26 mouse cellular contexts compared by ENCODE assay signal in genomic region chr1:33537948-33538347, GRCm38 (mm10).
"Had no signal": no experiment of that assay in that cellular context is flagged by ENCODE, and none has a peak within 500 bp of the region (broad histone marks: within the 10 kb centered on the region; RNA-seq: fewer than 3 reads in every experiment).

No protein-coding gene starts in this region.

- H3K36me3 ChIP-seq: embryonic facial prominence, embryonic 12.5 days; embryonic facial prominence, embryonic 13.5 days; embryonic facial prominence, embryonic 15.5 days; forebrain, embryonic 12.5 days; forebrain, embryonic 15.5 days had no signal

- H3K9me3 ChIP-seq: embryonic facial prominence, embryonic 12.5 days; embryonic facial prominence, embryonic 13.5 days; embryonic facial prominence, embryonic 15.5 days; forebrain, embryonic 13.5 days; forebrain, embryonic 15.5 days had no signal

- H3K4me1 ChIP-seq: embryonic facial prominence, embryonic 10.5 days; embryonic facial prominence, embryonic 12.5 days; embryonic facial prominence, embryonic 13.5 days; embryonic facial prominence, embryonic 15.5 days; forebrain, embryonic 12.5 days; forebrain, embryonic 13.5 days; forebrain, embryonic 15.5 days had no signal

- H3K9ac ChIP-seq: embryonic facial prominence, embryonic 12.5 days; embryonic facial prominence, embryonic 13.5 days; embryonic facial prominence, embryonic 15.5 days; forebrain, embryonic 12.5 days; forebrain, embryonic 13.5 days; forebrain, embryonic 15.5 days; forebrain, postnatal 0 days had no signal

- H3K27ac ChIP-seq: embryonic facial prominence, embryonic 10.5 days; embryonic facial prominence, embryonic 12.5 days; embryonic facial prominence, embryonic 13.5 days; embryonic facial prominence, embryonic 15.5 days; forebrain, embryonic 10.5 days; forebrain, embryonic 12.5 days; forebrain, embryonic 13.5 days; forebrain, embryonic 15.5 days; heart, adult 2 months had no signal

- H3K4me3 ChIP-seq: embryonic facial prominence, embryonic 10.5 days; embryonic facial prominence, embryonic 12.5 days; embryonic facial prominence, embryonic 13.5 days; embryonic facial prominence, embryonic 15.5 days; erythroblast, embryonic 14.5 days; forebrain, embryonic 10.5 days; forebrain, embryonic 12.5 days; forebrain, embryonic 13.5 days; forebrain, embryonic 15.5 days; heart, adult 2 months had no signal

- DNase-seq: cerebellum, adult 9-10 months; cerebellum, adult 9-11 months; cerebellum, postnatal 10 days; cerebellum, postnatal 14 days; cerebellum, postnatal 25 days; cerebellum, postnatal 36 days; embryo, embryonic 11 days; forebrain, postnatal 0 days; gastrocnemius, postnatal 10 days; gastrocnemius, postnatal 14 days; gastrocnemius, postnatal 25 days; gastrocnemius, postnatal 36 days; heart, adult 11 months; heart, adult 18-20 months; heart, adult 2 months had no signal

- H3K4me2 ChIP-seq: embryonic facial prominence, embryonic 12.5 days; embryonic facial prominence, embryonic 13.5 days; embryonic facial prominence, embryonic 15.5 days; forebrain, embryonic 12.5 days; forebrain, embryonic 13.5 days; forebrain, embryonic 15.5 days had no signal

- H3K27me3 ChIP-seq: embryonic facial prominence, embryonic 12.5 days; embryonic facial prominence, embryonic 13.5 days; embryonic facial prominence, embryonic 15.5 days; forebrain, embryonic 12.5 days; forebrain, embryonic 13.5 days; forebrain, embryonic 15.5 days had no signal

- ATAC-seq: forebrain, embryonic 13.5 days; forebrain, embryonic 14.5 days; forebrain, embryonic 15.5 days; forebrain, embryonic 16.5 days; forebrain, postnatal 0 days had no signal
